Mouse (Mus musculus) stomach, postnatal 0 days (tissue): ENCODE data around the gene Metrn. TPM values are rescaled to one million over a fixed set of nuclear protein-coding genes. Genes with fewer than 3 reads are reported as not detected.

Experiments used
- ATAC-seq: fragments of 200-750 bp; cut with Nextera tagmentation; 2 replicates; pipeline ENCODE4 v1.8.0; 2017; ENCODE audit not compliant: low FRiP score, low TSS enrichment
- DNase-seq: peaks from one replicate; pipeline ENCODE4 v3.0.0-alpha.2; 2016; ENCODE audit warnings: low spot score
- H3K27ac ChIP-seq: fragments of 300-500 bp; sonication (generic); replicated peaks from 2 replicates; pipeline ENCODE4 v1.5.1; 2014; ENCODE audit warnings: mild to moderate bottlenecking, control low read depth
- H3K27me3 ChIP-seq: fragments of 300-500 bp; sonication (generic); 2 replicates; pipeline ENCODE4 v1.6.1; 2014; ENCODE audit warnings: low read length; ENCODE audit not compliant: control insufficient read depth, insufficient read depth
- H3K36me3 ChIP-seq: fragments of 300-500 bp; sonication (generic); 2 replicates; pipeline ENCODE4 v1.6.1; 2014; ENCODE audit warnings: low read length, mixed read lengths; ENCODE audit not compliant: control insufficient read depth, insufficient read depth
- H3K4me1 ChIP-seq: fragments of 300-500 bp; sonication (generic); replicated peaks from 2 replicates; pipeline ENCODE4 v1.6.1; 2014; ENCODE audit warnings: antibody characterized with exemption; ENCODE audit not compliant: control insufficient read depth, insufficient read depth
- H3K4me2 ChIP-seq: fragments of 300-500 bp; sonication (generic); replicated peaks from 2 replicates; pipeline ENCODE4 v1.6.1; 2014; ENCODE audit warnings: low read depth, mild to moderate bottlenecking, control low read depth, moderate library complexity
- H3K4me3 ChIP-seq: fragments of 300-500 bp; sonication (generic); 2 replicates; pipeline ENCODE4 v1.5.1; 2014; ENCODE audit warnings: low read depth, low read length, control low read depth
- H3K9ac ChIP-seq: fragments of 300-500 bp; sonication (generic); 2 replicates; pipeline ENCODE4 v1.6.1; 2014; ENCODE audit warnings: mild to moderate bottlenecking, low read length, control low read depth, mixed read lengths
- H3K9me3 ChIP-seq: fragments of 300-500 bp; sonication (generic); 2 replicates; pipeline ENCODE4 v1.6.1; 2016; ENCODE audit warnings: low read length; ENCODE audit not compliant: control insufficient read depth
- CTCF ChIP-seq: IDR thresholded peaks from 2 replicates; pipeline ENCODE4 v1.5.1; 2016; ENCODE audit warnings: antibody characterized with exemption, low read depth, mild to moderate bottlenecking, moderate library complexity
- EP300 ChIP-seq: optimal IDR thresholded peaks from 2 replicates; pipeline ENCODE3; 2016; ENCODE audit warnings: antibody characterized with exemption
- WGBS: fragments of 180-500 bp; shearing (Covaris S2); extraction: QIAGEN DNeasy Blood & Tissue Kit; methylation state at CpG from one replicate; pipeline ENCODE4 v1.1.7; 2014; 5-methylcytosine and 5-hydroxymethylcytosine counted together
- polyA plus RNA-seq: library from polyadenylated mRNA; unstranded; fragments of >200 nt; fragmentation: Nextera tagmentation; extraction: Ambion mirVana; gene quantifications from 2 replicates; pipeline ENCODE4 v1.2.1, GENCODE M21; 2015

The Metrn gene
- polyA plus RNA-seq, 1 experiment from 2014 or later, result 19.0 TPM

GRCm38 (mm10) chr17:25829558-25830017 is 32.7 kb upstream of the Metrn start:
- peak overlapping the region; percentile 68 for H3K9ac ChIP-seq
- TF ChIP-seq EP300 (no peak), CTCF (no peak)
- peaks cover 21% of the 10 kb centered on the region for H3K4me1 ChIP-seq
- H3K36me3 ChIP-seq, result peaks cover 14% of the 10 kb centered on the region
- H3K4me3 ChIP-seq, result peak overlapping the region; percentile 56
- peak overlapping the region; percentile 85 for H3K4me2 ChIP-seq
- peak; percentile 3; the same call in 1 of the 2 replicates for ATAC-seq
- no peaks in the 10 kb centered on the region for H3K27me3 ChIP-seq
- WGBS, result 25% methylated on average over 8 of the region's 8 CpGs
- DNase-seq, result peak; percentile 70
- no peaks in the 10 kb centered on the region for H3K9me3 ChIP-seq
- peak overlapping the region; percentile 92 for H3K27ac ChIP-seq

- peak within 1 kb of the TSS; percentile 85 for H3K4me2 ChIP-seq
- H3K27ac ChIP-seq, result peak within 1 kb of the TSS; percentile 92
- H3K9ac ChIP-seq, result peak within 1 kb of the TSS; percentile 68
- H3K36me3 ChIP-seq, result peaks cover 14% of the 10 kb centered on the region
- no peaks in the 10 kb centered on the region for H3K27me3 ChIP-seq
- ATAC-seq, result peak; percentile 55
- DNase-seq, result peak; percentile 88
- WGBS, result 2% methylated on average over 32 of the region's 32 CpGs
- no peak for TF ChIP-seq EP300
- peak; percentile 62 for TF ChIP-seq CTCF
- H3K9me3 ChIP-seq, result no peaks in the 10 kb centered on the region
- peak within 1 kb of the TSS; percentile 56 for H3K4me3 ChIP-seq
- peaks cover 22% of the 10 kb centered on the region for H3K4me1 ChIP-seq
These were observed 32.0 kb upstream of the Metrn start, which contains the start of gene Jmjd8 for GRCm38 (mm10) chr17:25828712-25829557. TSS of gene Jmjd8 (plus strand) at chr17:25828867.

GRCm38 (mm10) chr17:25828223-25828594 is 31.3 kb upstream of the Metrn start:
- H3K9ac ChIP-seq, result peak overlapping the region; percentile 68; the same call in 1 of the 2 replicates
- peak overlapping the region; percentile 92 for H3K27ac ChIP-seq
- peak overlapping the region; percentile 85 for H3K4me2 ChIP-seq

GRCm38 (mm10) chr17:25827546-25828222 is 30.7 kb upstream of the Metrn start:
- no peak overlapping the region for H3K4me2 ChIP-seq
- TF ChIP-seq CTCF (no peak), EP300 (no peak)

More at GRCm38 (mm10) chr17:25828223-25828594, 31.3 kb upstream of the Metrn start:
- Histone ChIP-seq H3K36me3 (peaks cover 14% of the 10 kb centered on the region), H3K4me3 (peak overlapping the region; percentile 56; the same call in 1 of the 2 replicates), H3K27me3 (no peaks in the 10 kb centered on the region), H3K4me1 (peaks cover 22% of the 10 kb centered on the region), H3K9me3 (no peaks in the 10 kb centered on the region)
- ATAC-seq (no peak), DNase-seq (no peak)
- 83% methylated on average over 8 of the region's 8 CpGs for WGBS
- TF ChIP-seq CTCF (no peak), EP300 (no peak)

GRCm38 (mm10) chr17:25827011-25827410 is 30.1 kb upstream of the Metrn start:
- Histone ChIP-seq H3K4me2 (no peak overlapping the region), H3K27ac (no peak overlapping the region), H3K9ac (no peak overlapping the region), H3K4me1 (peaks cover 22% of the 10 kb centered on the region), H3K4me3 (no peak overlapping the region), H3K36me3 (peaks cover 14% of the 10 kb centered on the region), H3K9me3 (no peaks in the 10 kb centered on the region), H3K27me3 (no peaks in the 10 kb centered on the region)
- WGBS, result 95% methylated on average over 13 of the region's 13 CpGs
- TF ChIP-seq EP300 (no peak), CTCF (no peak)
- no peak for ATAC-seq
- DNase-seq, result no peak

More at GRCm38 (mm10) chr17:25827546-25828222, 30.7 kb upstream of the Metrn start:
- H3K4me1 ChIP-seq, result peaks cover 22% of the 10 kb centered on the region
- no peak overlapping the region for H3K27ac ChIP-seq
- 93% methylated on average over 22 of the region's 22 CpGs for WGBS
- ATAC-seq (no peak), DNase-seq (no peak)
- H3K9me3 ChIP-seq, result no peaks in the 10 kb centered on the region
- no peak overlapping the region for H3K9ac ChIP-seq
- no peak overlapping the region for H3K4me3 ChIP-seq
- no peaks in the 10 kb centered on the region for H3K27me3 ChIP-seq
- H3K36me3 ChIP-seq, result peaks cover 14% of the 10 kb centered on the region
